Mouse (Mus musculus) midbrain, postnatal 0 days (tissue): ENCODE data around the gene Wdr66. TPM values are rescaled to one million over a fixed set of nuclear protein-coding genes. Genes with fewer than 3 reads are reported as not detected.

Source experiments
- ATAC-seq: fragments of 200-750 bp; cut with Nextera tagmentation; 2 replicates; pipeline ENCODE4 v1.8.0; 2017; ENCODE audit warnings: moderate number of reproducible peaks, mild to moderate bottlenecking, moderate TSS enrichment, moderate library complexity; ENCODE audit not compliant: low FRiP score
- DNase-seq: peaks from one replicate; pipeline ENCODE4 v3.0.0-alpha.2; 2015; ENCODE audit warnings: low spot score
- H3K27ac ChIP-seq: fragments of 300-500 bp; sonication (generic); 2 replicates; pipeline ENCODE4 v1.5.1; 2014; ENCODE audit warnings: low read depth, mild to moderate bottlenecking, low read length, mixed read lengths
- H3K27me3 ChIP-seq: fragments of 300-500 bp; sonication (generic); 2 replicates; pipeline ENCODE4 v1.6.1; 2014; ENCODE audit warnings: low read length, control low read depth, mixed read lengths; ENCODE audit not compliant: insufficient read depth
- H3K36me3 ChIP-seq: fragments of 300-500 bp; sonication (generic); 2 replicates; pipeline ENCODE4 v1.6.1; 2014; ENCODE audit warnings: low read length, control low read depth, mixed read lengths; ENCODE audit not compliant: insufficient read depth
- H3K4me1 ChIP-seq: fragments of 300-500 bp; sonication (generic); 2 replicates; pipeline ENCODE4 v1.6.1; 2014; ENCODE audit warnings: mild to moderate bottlenecking, control low read depth, antibody characterized with exemption, low read length, mixed read lengths; ENCODE audit not compliant: insufficient read depth
- H3K4me2 ChIP-seq: fragments of 300-500 bp; sonication (generic); 2 replicates; pipeline ENCODE4 v1.6.1; 2014; ENCODE audit warnings: low read depth, mild to moderate bottlenecking, low read length, mixed read lengths; ENCODE audit not compliant: poor library complexity, severe bottlenecking
- H3K4me3 ChIP-seq: fragments of 300-500 bp; sonication (generic); 2 replicates; pipeline ENCODE4 v1.5.1; 2014; ENCODE audit warnings: low read depth, mild to moderate bottlenecking, low read length, moderate library complexity
- H3K9ac ChIP-seq: fragments of 300-500 bp; sonication (generic); replicated peaks from 2 replicates; pipeline ENCODE4 v1.6.1; 2014; ENCODE audit warnings: mild to moderate bottlenecking, low read length, moderate library complexity, mixed read lengths; ENCODE audit not compliant: poor library complexity, severe bottlenecking
- H3K9me3 ChIP-seq: fragments of 300-500 bp; sonication (generic); 2 replicates; pipeline ENCODE4 v1.6.1; 2016; ENCODE audit warnings: low read length, control low read depth
- CTCF ChIP-seq: IDR thresholded peaks from 2 replicates; pipeline ENCODE4 v1.5.1; 2016; ENCODE audit warnings: antibody characterized with exemption, mild to moderate bottlenecking
- WGBS: fragments of 180-500 bp; shearing (Covaris S2); extraction: QIAGEN DNeasy Blood & Tissue Kit; methylation state at CpG from one replicate; pipeline ENCODE4 v1.1.7; 2014; 5-methylcytosine and 5-hydroxymethylcytosine counted together
- polyA plus RNA-seq: library from polyadenylated mRNA; unstranded; fragments of >200 nt; fragmentation: Nextera tagmentation; extraction: Ambion mirVana; gene quantifications from 2 replicates; pipeline ENCODE4 v1.2.1, GENCODE M21; 2015
- total RNA-seq: library from RNA; depleted of rRNA; stranded (reverse); fragments of >200 nt; gene quantifications from 2 replicates; pipeline ENCODE4 v1.2.3, GENCODE M21; 2014

Gene Wdr66
- total and polyA plus RNA-seq, 2 experiments from 2014 or later, result 2.0 to 2.2 TPM

DNA sequence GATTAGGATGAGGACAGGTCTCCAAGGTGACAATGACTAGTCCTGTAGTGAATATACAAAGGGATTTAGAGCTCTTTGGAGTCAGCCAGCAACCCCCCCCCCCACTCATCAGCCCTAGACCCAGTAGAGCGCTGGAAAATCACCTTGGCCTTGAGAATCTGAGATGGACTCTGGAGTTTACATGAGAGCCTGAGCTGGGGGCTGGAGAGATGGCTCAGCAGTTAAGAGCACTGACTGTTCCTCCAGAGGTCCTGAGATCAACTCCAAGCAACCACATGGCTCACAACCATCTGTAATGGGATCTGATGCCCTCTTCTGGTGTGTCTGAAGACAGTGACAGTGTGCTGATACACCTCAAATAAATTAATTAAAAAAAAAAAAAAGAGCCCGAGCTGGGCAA is 96.1 kb downstream of the Wdr66 start:
- DNase-seq, result no peak
- Histone ChIP-seq H3K4me3 (no peak overlapping the region), H3K9me3 (no peaks in the 10 kb centered on the region), H3K9ac (no peak overlapping the region), H3K4me2 (no peak overlapping the region), H3K4me1 (peaks cover 11% of the 10 kb centered on the region), H3K27me3 (no peaks in the 10 kb centered on the region), H3K27ac (no peak overlapping the region), H3K36me3 (peaks cover 8% of the 10 kb centered on the region)
- WGBS, result 74% methylated on average over 2 of the region's 2 CpGs
- ATAC-seq, result no peak
- no peak for TF ChIP-seq CTCF

DNA sequence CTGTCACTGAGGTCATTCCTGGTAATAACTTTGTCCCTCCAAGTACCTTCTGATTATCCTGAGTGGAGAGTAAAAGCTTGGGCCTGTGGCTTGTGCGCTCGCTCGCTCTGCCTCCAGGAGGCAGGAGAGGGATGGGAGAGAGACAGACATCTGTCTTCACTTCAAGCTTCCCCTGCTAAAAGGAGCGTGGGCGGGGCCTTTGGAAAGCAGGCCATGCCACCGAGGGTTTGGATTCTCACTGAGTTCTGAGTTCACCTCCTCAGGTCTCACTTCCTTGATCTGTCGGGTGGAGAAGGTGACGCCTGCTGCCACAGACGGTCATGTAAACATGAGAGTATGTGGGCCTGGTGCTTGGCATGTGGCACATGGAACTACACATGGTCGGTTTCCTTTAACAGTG is 98.5 kb downstream of the Wdr66 start:
- peak; percentile 9 for DNase-seq

DNA sequence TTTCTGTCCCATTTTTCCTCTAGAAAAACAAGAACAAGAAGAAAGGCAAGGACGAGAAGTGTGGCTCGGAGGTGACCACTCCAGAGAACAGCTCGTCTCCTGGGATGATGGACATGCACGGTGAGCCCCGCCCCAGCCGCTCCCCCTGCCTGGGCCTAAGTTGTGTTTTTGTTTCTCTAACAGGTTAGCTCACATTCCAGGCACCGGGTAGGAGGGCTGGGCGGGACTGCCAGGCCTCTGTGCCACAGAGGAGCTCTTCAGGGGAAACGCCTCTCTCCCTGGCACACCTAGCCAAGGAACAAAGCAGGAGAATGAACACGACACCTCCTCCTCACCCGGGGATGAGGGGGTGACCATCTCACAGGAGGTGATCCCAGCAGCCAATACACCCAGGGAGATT is 104.0 kb downstream of the Wdr66 start:
- H3K4me1 ChIP-seq, result 0 out of 2 replicates have a peak, but pooled peaks cover 3% of the 10 kb centered on the region
- DNase-seq (no peak), ATAC-seq (no peak)
- H3K4me2 ChIP-seq, result no peak overlapping the region
- no peak overlapping the region for H3K27ac ChIP-seq
- no peak overlapping the region for H3K9ac ChIP-seq
- TF ChIP-seq CTCF, result no peak
- H3K27me3 ChIP-seq, result no peaks in the 10 kb centered on the region
- H3K4me3 ChIP-seq, result no peak overlapping the region
- H3K36me3 ChIP-seq, result peaks cover 32% of the 10 kb centered on the region
- WGBS, result 85% methylated on average over 11 of the region's 11 CpGs
- no peaks in the 10 kb centered on the region for H3K9me3 ChIP-seq

More for the DNA sequence above, 98.5 kb downstream of the Wdr66 start:
- peaks cover 10% of the 10 kb centered on the region for H3K36me3 ChIP-seq
- no peaks in the 10 kb centered on the region for H3K27me3 ChIP-seq
- H3K9ac ChIP-seq, result no peak overlapping the region
- no peak for ATAC-seq
- H3K4me3 ChIP-seq, result no peak overlapping the region
- H3K9me3 ChIP-seq, result no peaks in the 10 kb centered on the region
- TF ChIP-seq CTCF, result peak; percentile 24
- H3K4me2 ChIP-seq, result no peak overlapping the region
- WGBS, result 77% methylated on average over 10 of the region's 10 CpGs
- H3K4me1 ChIP-seq, result peaks cover 11% of the 10 kb centered on the region; the same call in 1 of the 2 replicates
- H3K27ac ChIP-seq, result no peak overlapping the region

DNA sequence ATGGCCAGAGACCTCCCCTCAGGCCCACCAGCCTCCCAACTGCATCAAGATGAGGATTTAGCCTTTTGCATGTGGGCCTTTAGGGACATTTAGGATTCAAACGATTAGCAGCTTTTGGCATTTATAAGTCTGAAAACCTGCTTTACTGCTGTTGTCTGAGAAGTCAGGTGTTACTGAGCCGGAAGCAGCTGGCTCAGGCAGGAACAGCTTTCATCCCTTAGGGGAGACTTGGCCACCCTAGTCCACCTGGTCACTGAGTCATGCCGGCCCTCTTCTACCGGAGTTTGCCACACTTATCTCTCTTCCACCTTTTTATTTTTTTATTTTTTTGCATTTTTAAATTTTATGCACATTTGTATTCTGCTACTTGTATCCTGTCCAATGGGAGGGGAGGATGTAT is 105.4 kb downstream of the Wdr66 start:
- peaks cover 41% of the 10 kb centered on the region for H3K36me3 ChIP-seq
- 91% methylated on average over 4 of the region's 4 CpGs for WGBS
- no peaks in the 10 kb centered on the region for H3K27me3 ChIP-seq
- no peak overlapping the region for H3K9ac ChIP-seq
- no peak for DNase-seq
- H3K4me2 ChIP-seq, result no peak overlapping the region
- H3K4me1 ChIP-seq, result no peaks in the 10 kb centered on the region
- H3K4me3 ChIP-seq, result no peak overlapping the region
- H3K9me3 ChIP-seq, result no peaks in the 10 kb centered on the region
- ATAC-seq, result no peak
- no peak for TF ChIP-seq CTCF
- no peak overlapping the region for H3K27ac ChIP-seq

DNA sequence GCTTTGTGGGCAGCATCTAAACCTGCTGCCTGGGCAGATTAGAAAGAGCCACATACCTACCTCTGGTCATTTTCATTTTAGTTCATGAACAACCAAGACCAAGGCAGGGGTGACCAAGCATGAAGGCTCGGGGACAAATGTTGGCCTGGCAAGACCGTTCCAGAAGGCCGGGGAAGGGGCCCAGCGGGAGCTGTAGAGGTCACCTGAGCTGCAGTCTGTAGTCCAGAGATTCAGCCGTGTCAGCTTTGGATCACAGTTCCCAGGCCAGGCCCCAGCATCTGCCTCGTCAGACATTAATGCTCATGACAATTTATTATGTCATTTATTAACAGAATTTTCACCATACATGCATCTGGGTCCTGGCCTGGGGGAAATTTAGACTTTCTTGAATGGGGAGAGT is 107.5 kb downstream of the Wdr66 start:
- H3K9me3 ChIP-seq, result no peaks in the 10 kb centered on the region
- no peak overlapping the region for H3K4me2 ChIP-seq
- DNase-seq, result no peak
- no peak overlapping the region for H3K27ac ChIP-seq
- 94% methylated on average over 6 of the region's 6 CpGs for WGBS
- peaks cover 49% of the 10 kb centered on the region for H3K36me3 ChIP-seq
- no peak overlapping the region for H3K4me3 ChIP-seq
- no peak overlapping the region for H3K9ac ChIP-seq
- no peak for TF ChIP-seq CTCF
- no peaks in the 10 kb centered on the region for H3K27me3 ChIP-seq
- H3K4me1 ChIP-seq, result no peaks in the 10 kb centered on the region
- no peak for ATAC-seq

DNA sequence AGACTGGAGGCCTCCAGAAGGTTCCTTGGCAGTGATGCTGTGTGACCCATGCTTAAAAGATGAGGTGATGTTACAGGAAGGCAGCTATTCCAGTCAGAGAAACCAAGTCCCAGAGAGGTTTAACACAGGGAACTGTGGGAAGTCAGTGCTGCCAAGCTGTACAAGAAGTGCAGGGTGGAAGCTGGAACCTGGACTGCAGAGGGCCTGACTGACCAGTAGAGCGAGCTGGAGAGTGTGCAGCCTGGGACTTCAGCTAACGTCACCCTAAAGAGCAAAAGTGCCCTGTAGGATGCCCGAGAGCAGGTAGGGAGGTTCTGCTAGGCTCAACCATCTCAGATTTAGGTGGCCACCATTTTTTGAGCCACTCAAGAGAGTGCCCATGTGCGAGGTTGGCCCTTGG is 111.0 kb downstream of the Wdr66 start:
- Histone ChIP-seq H3K4me3 (no peak overlapping the region), H3K9me3 (no peaks in the 10 kb centered on the region), H3K4me1 (no peaks in the 10 kb centered on the region), H3K36me3 (peaks cover 43% of the 10 kb centered on the region), H3K9ac (no peak overlapping the region), H3K27me3 (no peaks in the 10 kb centered on the region), H3K27ac (no peak overlapping the region), H3K4me2 (no peak overlapping the region)
- ATAC-seq (no peak), DNase-seq (no peak)
- TF ChIP-seq CTCF, result no peak
- 90% methylated on average over 4 of the region's 4 CpGs for WGBS
